Mouse (Mus musculus) cerebellum, postnatal 10 days (tissue): ENCODE data around the gene Mmp11.
"Not testable (repeated sequence)": the region's sequence is repeated elsewhere in the genome, so short reads cannot be mapped to it uniquely, and the experiment has no call there.

ENCODE experiments used
- DNase-seq, 2 experiments: peaks; one replicate each; pipeline ENCODE4 v3.0.0; 2021; ENCODE audit warnings: mixed read lengths in 2 of 2

The Mmp11 gene

DNA sequence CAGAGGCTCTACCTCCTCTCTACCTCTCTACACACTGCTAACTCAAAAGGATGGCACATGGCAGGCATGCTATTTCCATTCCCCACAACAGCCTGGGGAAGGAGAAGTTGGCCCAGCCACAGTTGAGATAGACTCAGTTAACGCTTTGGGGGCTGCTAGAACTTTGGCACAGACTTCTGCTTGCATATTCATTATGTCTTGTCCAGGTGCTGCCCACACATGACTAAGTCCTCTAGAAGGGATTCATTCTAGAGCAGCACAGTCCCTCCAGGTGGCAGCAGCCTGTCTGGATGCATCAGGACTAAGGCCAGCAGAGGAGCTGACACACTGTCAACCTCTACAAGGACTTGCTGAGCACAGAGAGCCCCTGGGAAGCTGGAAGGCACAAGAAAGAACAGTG lies 40.1 kb downstream of the Mmp11 start:
- no peak for DNase-seq

DNA sequence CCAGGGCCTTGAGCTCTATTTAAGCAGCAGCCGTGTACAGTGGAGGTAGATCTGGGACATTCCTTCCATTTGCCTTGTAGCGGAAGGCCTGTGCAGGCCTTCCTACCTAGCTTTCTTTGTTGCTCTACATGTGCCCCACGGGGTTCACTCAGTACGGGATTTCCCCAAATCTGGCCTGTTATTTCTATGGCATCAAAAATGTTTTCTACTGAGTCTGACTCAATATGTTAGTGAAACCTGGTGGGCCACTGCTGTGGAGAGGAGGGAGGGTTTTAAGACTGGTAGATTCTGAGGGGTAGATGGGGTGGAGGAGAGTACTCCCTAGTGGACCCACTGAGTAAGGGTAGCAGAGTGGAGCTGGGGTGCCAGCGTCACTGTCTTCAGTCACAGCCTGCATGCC lies 40.6 kb downstream of the Mmp11 start:
- DNase-seq: no peak

DNA sequence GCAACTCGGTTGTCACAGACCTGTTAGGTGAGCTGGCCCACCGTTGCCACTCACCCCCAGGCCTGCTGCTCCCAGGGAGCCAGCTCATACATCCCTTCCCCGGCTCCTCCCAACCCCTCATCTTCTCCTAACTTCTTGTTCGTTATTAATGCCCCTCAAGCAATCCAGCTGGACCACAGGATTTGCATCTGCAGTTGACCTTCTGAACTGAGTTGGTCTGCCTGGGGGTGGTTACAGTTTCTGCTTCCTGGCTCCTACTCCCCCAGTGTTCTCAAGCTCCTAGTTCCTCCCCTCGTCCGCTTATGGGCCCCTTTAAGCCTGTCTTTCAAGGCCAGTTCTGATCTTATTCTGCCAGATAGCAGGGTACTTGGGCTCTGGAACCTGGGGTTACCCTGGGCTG lies 41.7 kb downstream of the Mmp11 start:
- no peak for DNase-seq

GRCm38 (mm10) chr10:75893089-75893750 lies 43.1 kb downstream of the Mmp11 start, which contains the start of gene Derl3:
TSS of gene Derl3 (plus strand) at chr10:75893413.
- DNase-seq: peak; percentile 97

GRCm38 (mm10) chr10:75889406-75890153 lies 46.7 kb downstream of the Mmp11 start:
- DNase-seq: peak; percentile 66 to 68

GRCm38 (mm10) chr10:75887504-75887903 lies 48.8 kb downstream of the Mmp11 start:
- not testable (repeated sequence) for DNase-seq

DNA sequence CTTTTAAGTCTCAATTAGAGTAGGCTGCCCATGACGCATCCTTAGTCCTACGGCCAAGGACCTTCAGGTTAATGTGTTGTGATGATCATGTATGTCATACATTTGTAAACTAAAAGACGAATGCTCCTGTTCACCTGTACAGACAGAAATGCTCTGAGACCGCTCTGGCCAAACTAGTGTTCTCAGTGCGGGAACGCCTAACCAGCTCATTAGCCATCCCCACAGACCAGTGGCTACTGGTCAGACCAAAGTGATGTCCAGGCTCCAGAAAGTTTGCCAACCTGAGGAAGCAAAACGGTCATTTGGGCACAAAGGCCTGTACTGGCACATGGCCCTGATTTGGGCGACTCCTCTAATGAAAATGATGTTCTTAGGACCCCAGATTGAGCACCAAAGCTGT lies 51.6 kb downstream of the Mmp11 start:
- no peak for DNase-seq

- DNase-seq: peak; percentile 87
Measured at GRCm38 (mm10) chr10:75883232-75883552, 53.1 kb downstream of the Mmp11 start.

GRCm38 (mm10) chr10:75882433-75883231 lies 53.7 kb downstream of the Mmp11 start:
- no peak for DNase-seq

GRCm38 (mm10) chr10:75881578-75882432 lies 54.5 kb downstream of the Mmp11 start:
- DNase-seq: no peak

DNA sequence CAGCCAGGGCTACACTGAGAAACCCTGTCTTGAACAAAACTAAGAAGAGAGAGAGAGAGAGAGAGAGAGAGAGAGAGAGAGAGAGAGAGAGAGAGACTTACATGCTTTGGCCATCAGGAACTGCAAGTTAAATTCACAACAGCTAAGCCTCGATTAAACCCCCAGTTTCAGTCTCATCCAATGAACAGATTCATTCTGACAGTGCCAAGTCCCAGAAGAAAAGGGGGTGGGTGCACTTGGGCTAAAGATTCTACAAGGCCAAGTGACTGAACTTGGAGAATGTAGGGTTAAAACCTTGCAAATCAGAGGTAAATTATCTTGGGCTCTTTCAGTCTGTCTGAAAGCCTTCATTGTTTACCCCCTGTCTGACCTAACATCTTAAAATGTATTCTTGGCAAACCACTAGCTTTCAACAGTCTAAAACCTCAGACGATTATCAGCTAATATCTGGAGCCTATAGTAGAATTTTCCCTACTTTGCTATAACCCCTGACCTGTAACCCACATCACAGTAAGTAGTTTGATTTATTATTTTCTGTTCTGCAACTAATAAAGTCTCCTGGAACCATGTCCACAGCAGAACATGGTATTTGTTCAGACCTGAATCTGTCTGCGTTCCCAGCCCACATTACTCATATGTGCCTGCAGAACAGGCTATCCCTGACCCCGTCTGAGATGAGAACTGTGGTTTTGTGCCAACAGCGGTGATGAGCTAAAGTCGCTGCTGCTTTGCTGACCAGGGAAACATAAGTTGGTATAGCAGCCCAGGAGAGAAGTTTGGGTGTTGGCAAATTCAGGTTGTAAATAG lies 55.3 kb downstream of the Mmp11 start:
- DNase-seq: no peak

DNA sequence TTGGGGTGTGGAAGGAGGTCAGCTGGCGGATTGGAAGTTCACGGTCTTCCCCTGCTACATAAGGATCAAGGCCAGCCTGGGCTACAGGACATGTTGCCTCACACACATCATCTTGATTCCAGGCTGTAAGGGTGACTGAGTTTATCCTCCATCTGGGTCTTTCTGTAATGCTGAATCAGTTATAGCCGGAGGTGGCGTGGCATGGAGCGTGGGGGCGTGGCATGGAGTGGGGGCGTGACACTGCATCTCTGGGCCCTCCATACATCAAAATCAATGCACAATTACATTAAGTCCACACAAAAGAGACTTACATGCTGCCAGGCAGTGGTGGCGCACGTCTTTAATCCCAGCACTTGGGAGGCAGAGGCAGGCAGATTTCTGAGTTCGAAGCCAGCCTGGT lies 55.9 kb downstream of the Mmp11 start:
- no peak for DNase-seq

GRCm38 (mm10) chr10:75878836-75879235 lies 57.5 kb downstream of the Mmp11 start:
- DNase-seq: no peak

DNA sequence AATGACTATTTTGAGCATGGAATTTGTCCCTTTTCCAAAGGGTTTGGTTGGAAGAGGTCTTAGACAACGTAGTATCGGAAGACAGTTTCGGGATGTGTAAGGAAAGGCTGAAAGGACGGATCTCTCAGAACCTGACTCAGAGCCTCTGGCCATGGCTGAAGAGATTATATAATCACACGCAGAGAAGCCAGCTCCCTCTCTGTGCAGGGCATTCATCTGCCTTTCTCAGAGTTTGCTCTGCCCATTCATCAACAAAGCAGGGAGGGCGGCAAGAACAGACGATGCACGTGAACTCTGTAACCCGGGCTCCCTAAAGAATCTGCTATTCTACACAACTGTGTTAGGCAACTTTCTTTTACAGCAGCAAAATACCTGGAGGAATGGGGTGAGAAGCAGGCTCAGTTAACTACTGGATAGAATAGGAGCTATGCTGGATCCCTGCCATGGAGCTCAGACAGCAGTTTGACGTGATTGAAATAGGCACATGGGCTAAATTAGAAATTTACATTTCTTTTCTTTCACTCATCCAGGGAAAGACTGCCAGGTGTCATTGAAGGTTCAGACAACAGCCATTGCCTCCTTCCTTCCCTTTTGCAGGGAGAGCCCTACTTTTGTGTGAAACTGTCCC lies 62.6 kb downstream of the Mmp11 start:
- peak; percentile 56 to 70 for DNase-seq
